17 mouse cellular contexts compared by ENCODE assay signal in the genomic region with DNA sequence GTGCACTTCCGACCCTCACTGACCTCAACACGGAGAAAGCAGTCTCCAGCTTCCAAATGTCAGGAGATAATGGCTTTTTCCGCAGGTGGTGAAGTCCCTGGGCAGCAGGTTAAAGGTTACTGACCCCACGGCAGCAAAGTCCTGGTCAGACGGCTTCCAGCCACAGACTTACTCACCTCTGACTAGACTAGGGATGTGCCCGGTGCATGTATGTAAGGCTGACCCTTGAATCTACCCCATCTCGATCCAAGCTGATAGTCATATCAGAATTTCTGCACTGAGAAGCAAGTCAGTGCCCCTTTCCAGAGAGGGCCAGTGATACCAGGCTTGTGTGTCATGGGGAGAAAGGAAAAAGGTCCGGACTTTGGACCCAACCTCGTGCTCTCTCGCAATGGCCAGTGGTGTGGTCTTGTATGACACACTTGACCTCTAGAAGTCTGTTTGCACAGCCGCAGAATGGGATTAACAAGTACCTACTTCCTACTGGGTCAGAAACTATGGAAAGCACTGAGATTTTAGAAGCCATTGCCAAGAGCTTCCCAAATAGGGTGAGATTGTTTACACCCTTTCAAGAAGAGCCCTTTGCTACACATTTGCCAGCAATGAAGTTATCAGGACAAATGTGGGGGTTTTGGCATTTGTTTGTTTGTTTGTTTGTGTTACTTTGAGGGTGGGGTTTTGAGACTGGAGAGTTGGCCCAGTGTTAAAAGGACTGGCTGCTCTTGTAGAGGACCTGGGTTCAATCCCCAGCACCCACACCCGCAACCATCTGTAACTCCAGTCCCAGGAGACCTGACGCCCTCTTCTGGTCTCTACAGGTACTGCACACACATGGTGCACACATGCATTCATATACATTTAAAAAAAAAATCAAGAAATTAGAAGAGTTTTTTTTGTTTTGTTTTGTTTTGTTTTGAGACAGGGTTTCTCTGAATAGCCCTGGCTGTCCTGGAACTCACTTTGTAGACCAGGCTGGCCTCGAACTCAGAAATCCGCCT. TPM values are rescaled to one million over a fixed set of nuclear protein-coding genes. Genes with fewer than 3 reads are reported as not detected.
DNase-seq lines count a peak whose midpoint lies in the region; ATAC-seq and TF ChIP-seq lines count a peak whose summit lies in the region.
"Had no signal": no experiment of that assay in that cellular context is flagged by ENCODE, and none has a peak within 500 bp of the region (broad histone marks: within the 10 kb centered on the region; RNA-seq: fewer than 3 reads in every experiment).

No protein-coding gene starts in this region.

- H3K4me3 ChIP-seq in kidney, postnatal 0 days (replicated peaks; ENCODE audit: low read depth, low read length): no peak overlapping the region
- H3K4me3 ChIP-seq in MEL (ENCODE audit: control insufficient read depth in 1 of 2, insufficient read depth in 1 of 2, low read depth in 2 of 2, low read length in 2 of 2): no peak overlapping the region
- no peak overlapping the region for H3K4me3 ChIP-seq in intestine, postnatal 0 days (ENCODE audit: low read depth, low read length)
- H3K4me3 ChIP-seq: limb, embryonic 10.5 days; midbrain, embryonic 15.5 days; neural tube, embryonic 12.5 days had no signal

- 0 out of 2 replicates have a peak, but pooled peaks cover 9% of the 10 kb centered on the region for H3K36me3 ChIP-seq in kidney, postnatal 0 days (ENCODE audit: insufficient read depth, low read length)
- no peaks in the 10 kb centered on the region for H3K36me3 ChIP-seq in MEL (ENCODE audit: control insufficient read depth in 1 of 2, insufficient read depth in 2 of 2, low read length in 2 of 2)
- no peaks in the 10 kb centered on the region for H3K36me3 ChIP-seq in intestine, postnatal 0 days (ENCODE audit: control insufficient read depth, insufficient read depth)
- H3K36me3 ChIP-seq: midbrain, embryonic 15.5 days had no signal

- no peaks in the 10 kb centered on the region for H3K27me3 ChIP-seq in kidney, postnatal 0 days (ENCODE audit: insufficient read depth, low read length)
- H3K27me3 ChIP-seq in MEL (ENCODE audit: control insufficient read depth in 1 of 2, insufficient read depth in 2 of 2, low read length in 2 of 2): peaks cover 0 to 1% of the 10 kb centered on the region in 2 experiments; a peak in 1 of 4 replicates
- no peaks in the 10 kb centered on the region for H3K27me3 ChIP-seq in intestine, postnatal 0 days (replicated peaks; ENCODE audit: control insufficient read depth, insufficient read depth, low read length)
- H3K27me3 ChIP-seq: midbrain, embryonic 15.5 days; neural tube, embryonic 12.5 days; Patski had no signal

- H3K9me3 ChIP-seq in kidney, postnatal 0 days (replicated peaks; ENCODE audit: low read length): no peaks in the 10 kb centered on the region
- H3K9me3 ChIP-seq in MEL (replicated peaks; ENCODE audit: insufficient read depth, low read length): no peaks in the 10 kb centered on the region
- H3K9me3 ChIP-seq in intestine, postnatal 0 days (ENCODE audit: control insufficient read depth): no peaks in the 10 kb centered on the region
- H3K9me3 ChIP-seq: limb, embryonic 10.5 days; midbrain, embryonic 15.5 days; neural tube, embryonic 12.5 days had no signal

- H3K4me2 ChIP-seq in kidney, postnatal 0 days (ENCODE audit: low read length): no peak overlapping the region
- H3K4me2 ChIP-seq in intestine, postnatal 0 days (replicated peaks; ENCODE audit: low read depth): no peak overlapping the region
- H3K4me2 ChIP-seq: midbrain, embryonic 15.5 days; neural tube, embryonic 12.5 days had no signal

- no peak for ATAC-seq in kidney, postnatal 0 days (replicated peaks; ENCODE audit: low FRiP score, low read depth)
- 0 out of 2 replicates have a peak, but pooled peaks have one; percentile 10 for ATAC-seq in intestine, postnatal 0 days
- ATAC-seq: midbrain, embryonic 15.5 days; Patski had no signal

- H3K79me2 ChIP-seq in MEL (ENCODE audit: control insufficient read depth, insufficient read depth, low read length, poor library complexity): no peaks in the 10 kb centered on the region

- 82% methylated on average over 15 of the region's 15 CpGs for WGBS in kidney, postnatal 0 days
- 64% methylated on average over 15 of the region's 15 CpGs for WGBS in intestine, postnatal 0 days

- H3K9ac ChIP-seq in kidney, postnatal 0 days (ENCODE audit: low read depth, low read length): no peak overlapping the region
- no peak overlapping the region for H3K9ac ChIP-seq in MEL (ENCODE audit: control insufficient read depth, low read depth, low read length, poor library complexity, severe bottlenecking)
- H3K9ac ChIP-seq in intestine, postnatal 0 days (ENCODE audit: low read depth, low read length): no peak overlapping the region
- H3K9ac ChIP-seq: midbrain, embryonic 15.5 days; neural tube, embryonic 12.5 days had no signal

- TF ChIP-seq POLR2A in MEL (IDR thresholded peaks at IDR 0.05; ENCODE audit: control insufficient read depth in 1 of 2, insufficient read depth in 1 of 2, low read depth in 1 of 2, low read length in 2 of 2, poor library complexity in 1 of 2): no peak

- no peak for TF ChIP-seq RAD21 in MEL (IDR thresholded peaks at IDR 0.05; ENCODE audit: low read depth, low read length)

- TF ChIP-seq CTCF in kidney, postnatal 0 days (IDR thresholded peaks at IDR 0.05; ENCODE audit: low read depth): peak; percentile 33; the same call in 1 of the 2 replicates
- TF ChIP-seq CTCF in MEL (IDR thresholded peaks at IDR 0.05 in 2 of 3, conservative IDR thresholded peaks at IDR 0.05 in 1 of 3; ENCODE audit: control insufficient read depth in 1 of 3, insufficient read depth in 1 of 3, low read depth in 2 of 3, low read length in 3 of 3, poor library complexity in 1 of 3, severe bottlenecking in 1 of 3): peak in 2 of 3 experiments; percentile 10 to 12; a peak in 2 of 6 replicates
- TF ChIP-seq CTCF in intestine, postnatal 0 days (IDR thresholded peaks at IDR 0.05; ENCODE audit: low read depth): peak; percentile 45

- no peak for DNase-seq in kidney, postnatal 0 days (ENCODE audit: low spot score)
- DNase-seq in kidney, adult 11 months: no peak
- DNase-seq in MEL (ENCODE audit: low read depth, low spot score): no peak
- DNase-seq in lung, postnatal 25 days (ENCODE audit: low spot score): peak; percentile 74
- no peak for DNase-seq in c-Kit-positive CD71-positive TER-119-positive erythroid progenitor cells, embryonic 14.5 days (ENCODE audit: low spot score)
- DNase-seq in cerebellum, adult 9-10 months: no peak
- DNase-seq in frontal cortex, postnatal 14 days (ENCODE audit: low spot score in 2 of 2): no peak
- DNase-seq: adrenal gland, adult 2 months; cerebellum, postnatal 25 days; heart, postnatal 14 days; kidney, postnatal 25 days; layer of hippocampus, postnatal 36 days had no signal

- H3K4me1 ChIP-seq in kidney, postnatal 0 days (replicated peaks; ENCODE audit: insufficient read depth, low read length): no peaks in the 10 kb centered on the region
- H3K4me1 ChIP-seq in MEL (ENCODE audit: control insufficient read depth in 1 of 2, insufficient read depth in 2 of 2, low read length in 2 of 2): no peaks in the 10 kb centered on the region
- H3K4me1 ChIP-seq in intestine, postnatal 0 days (replicated peaks; ENCODE audit: control insufficient read depth, insufficient read depth, low read length): no peaks in the 10 kb centered on the region
- H3K4me1 ChIP-seq: midbrain, embryonic 15.5 days; neural tube, embryonic 12.5 days had no signal

- H3K27ac ChIP-seq in kidney, postnatal 0 days: no peak overlapping the region
- H3K27ac ChIP-seq in MEL (ENCODE audit: control insufficient read depth, low read depth, low read length): no peak overlapping the region
- no peak overlapping the region for H3K27ac ChIP-seq in intestine, postnatal 0 days (ENCODE audit: low read depth, low read length)
- H3K27ac ChIP-seq: limb, embryonic 10.5 days; midbrain, embryonic 15.5 days; neural tube, embryonic 12.5 days had no signal

- TF ChIP-seq EP300 in MEL (IDR thresholded peaks at IDR 0.05; ENCODE audit: low read depth in 1 of 2, low read length in 2 of 2): no peak

TF ChIP-seq in MEL, 35 proteins besides CTCF, POLR2A, EP300 and RAD21:
- no peak for TF ChIP-seq MEF2A (IDR thresholded peaks at IDR 0.05; ENCODE audit: extremely low read depth, insufficient replicate concordance, low read depth, low read length, poor library complexity, severe bottlenecking)
- TF ChIP-seq CHD2 (IDR thresholded peaks at IDR 0.05; ENCODE audit: low read length): no peak
- no peak for TF ChIP-seq TAL1 (IDR thresholded peaks at IDR 0.05; ENCODE audit: low read length)
- TF ChIP-seq GABPA (IDR thresholded peaks at IDR 0.05; ENCODE audit: low read depth, low read length): no peak
- no peak for TF ChIP-seq MAZ (IDR thresholded peaks at IDR 0.05; ENCODE audit: low read depth, low read length)
- TF ChIP-seq HCFC1 (IDR thresholded peaks at IDR 0.05; ENCODE audit: low read depth, low read length): no peak
- no peak for TF ChIP-seq E2F4 (IDR thresholded peaks at IDR 0.05; ENCODE audit: borderline replicate concordance, low read depth, low read length)
- no peak for TF ChIP-seq POLR2AphosphoS2 (IDR thresholded peaks at IDR 0.05; ENCODE audit: low read length)
- no peak for TF ChIP-seq JUND (IDR thresholded peaks at IDR 0.05; ENCODE audit: low read depth, low read length)
- no peak for TF ChIP-seq SIN3A (IDR thresholded peaks at IDR 0.05; ENCODE audit: low read length)
- TF ChIP-seq TCF12 (IDR thresholded peaks at IDR 0.05; ENCODE audit: low read depth, low read length): no peak
- no peak for TF ChIP-seq UBTF (IDR thresholded peaks at IDR 0.05; ENCODE audit: borderline replicate concordance, insufficient read depth, low read depth, low read length)
- TF ChIP-seq TBP (IDR thresholded peaks at IDR 0.05; ENCODE audit: low read depth, low read length): no peak
- TF ChIP-seq POLR2AphosphoS5 (IDR thresholded peaks at IDR 0.05; ENCODE audit: borderline replicate concordance, low read depth, low read length): no peak
- no peak for TF ChIP-seq MAFK (IDR thresholded peaks at IDR 0.05; ENCODE audit: borderline replicate concordance, low read depth, low read length)

RNA-seq across cellular contexts. Expression of a gene that starts 10.0 kb away (rescaled TPM):
- polyA plus RNA-seq in kidney, postnatal 0 days (2015; fragmentation: Nextera tagmentation; extraction: Ambion mirVana): 23.8 and 25.0 TPM in 2 replicates
- total RNA-seq in MEL (2012; rRNA removed): not detected in 2 replicates
- not detected for polyA plus RNA-seq in MEL (2012; ENCODE audit: insufficient read depth in 1 of 2, insufficient read length in 2 of 2, low read depth in 1 of 2, low replicate concordance in 2 of 2, missing spikeins in 1 of 2)
- polyA plus RNA-seq in intestine, postnatal 0 days (2015; fragmentation: Nextera tagmentation; extraction: Ambion mirVana): 6.6 and 6.8 TPM in 2 replicates
